Mouse (Mus musculus) spleen, embryonic (tissue): ENCODE measurements around the gene Gm17571.

Source experiments
- CTCF ChIA-PET: fragments of 350-600 bp; sonication (Branson Sonifier 250); formaldehyde crosslinking; loops from one replicate; lab custom pipeline; 2022; lab: Charles Lee

The Gm17571 gene

GRCm38 (mm10) chr9:13457774-13458173 is 11.2 kb upstream of the Gm17571 start:
- CTCF ChIA-PET: no interaction called here

GRCm38 (mm10) chr9:13455231-13455630 is 8.7 kb upstream of the Gm17571 start:
- CTCF ChIA-PET: no interaction called here

- CTCF ChIA-PET: no interaction called here
Observed at GRCm38 (mm10) chr9:13454651-13455123, 8.1 kb upstream of the Gm17571 start.

- CTCF ChIA-PET: interaction anchor here (0.9 kb wide), 1 partner anchor 177 kb away, joined by 7 read pairs; no protein-coding TSS in a partner anchor
Observed at GRCm38 (mm10) chr9:13448716-13449115, 2.2 kb upstream of the Gm17571 start.

- CTCF ChIA-PET: interaction anchor here (0.6 kb wide), 1 partner anchor 207 kb away, joined by 4 read pairs; no protein-coding TSS in a partner anchor
Observed at GRCm38 (mm10) chr9:13446236-13446635, 317 bp downstream of the Gm17571 start.

GRCm38 (mm10) chr9:13443484-13444211 is 2.9 kb downstream of the Gm17571 start:
- CTCF ChIA-PET: no interaction called here

GRCm38 (mm10) chr9:13442012-13442735 is 4.4 kb downstream of the Gm17571 start:
- CTCF ChIA-PET: no interaction called here

GRCm38 (mm10) chr9:13440911-13441310 is 5.6 kb downstream of the Gm17571 start:
- CTCF ChIA-PET: no interaction called here

GRCm38 (mm10) chr9:13433501-13434090 is 13.0 kb downstream of the Gm17571 start:
- CTCF ChIA-PET: no interaction called here

GRCm38 (mm10) chr9:13431646-13432045 is 14.9 kb downstream of the Gm17571 start:
- CTCF ChIA-PET: no interaction called here

GRCm38 (mm10) chr9:13430744-13431143 is 15.8 kb downstream of the Gm17571 start:
- CTCF ChIA-PET: interaction anchor here (0.6 kb wide), 1 partner anchor 14 kb away, joined by 4 read pairs; no protein-coding TSS in a partner anchor

- CTCF ChIA-PET: interaction anchor here (0.6 kb wide), 1 partner anchor 14 kb away, joined by 4 read pairs; no protein-coding TSS in a partner anchor
Observed at GRCm38 (mm10) chr9:13430302-13430701, 16.3 kb downstream of the Gm17571 start.

GRCm38 (mm10) chr9:13429477-13430125 is 17.0 kb downstream of the Gm17571 start:
- CTCF ChIA-PET: no interaction called here

- CTCF ChIA-PET: no interaction called here
Observed at GRCm38 (mm10) chr9:13425031-13425940, 21.3 kb downstream of the Gm17571 start.

- CTCF ChIA-PET: no interaction called here
Observed at GRCm38 (mm10) chr9:13414230-13414766, 32.3 kb downstream of the Gm17571 start.
